Mouse (Mus musculus): ENCODE measurements at regions not wholly inside any gene's neighbourhood (a gene's known extent, or its start where the extent isn't known, plus 50 kb on each side); places are given as distances from the start of the nearest gene placed in this dataset.

- WGBS, result 85% methylated on average over 5 of the region's 5 CpGs
- Histone ChIP-seq H3K9me3 (ENCODE audit: control insufficient read depth, low read length) (no peaks in the 10 kb centered on the region), H3K27me3 (ENCODE audit: control insufficient read depth, insufficient read depth, low read length) (no peaks in the 10 kb centered on the region), H3K4me1 (ENCODE audit: control insufficient read depth, insufficient read depth, low read length) (no peaks in the 10 kb centered on the region), H3K9ac (replicated peaks; ENCODE audit: low read depth, low read length) (no peak overlapping the region), H3K27ac (ENCODE audit: low read depth, low read length) (no peak overlapping the region), H3K4me3 (ENCODE audit: low read depth, low read length) (no peak overlapping the region), H3K36me3 (ENCODE audit: control insufficient read depth, insufficient read depth, low read length) (no peaks in the 10 kb centered on the region), H3K4me2 (ENCODE audit: low read depth, low read length) (no peak overlapping the region)
- ATAC-seq (ENCODE audit: low read depth), result no peak
Measured at GRCm38 (mm10) chr11:45622701-45623100, 229.2 kb upstream of the Clint1 start.

- 78% methylated on average over 7 of the region's 7 CpGs for WGBS
- no peaks in the 10 kb centered on the region for H3K4me1 ChIP-seq (ENCODE audit: control insufficient read depth, insufficient read depth, low read length)
- no peak overlapping the region for H3K27ac ChIP-seq (ENCODE audit: low read depth, low read length)
- no peaks in the 10 kb centered on the region for H3K9me3 ChIP-seq (ENCODE audit: control insufficient read depth, low read length)
- H3K36me3 ChIP-seq (ENCODE audit: control insufficient read depth, insufficient read depth, low read length), result no peaks in the 10 kb centered on the region
- H3K4me2 ChIP-seq (ENCODE audit: low read depth, low read length), result no peak overlapping the region
- H3K27me3 ChIP-seq (ENCODE audit: control insufficient read depth, insufficient read depth, low read length), result no peaks in the 10 kb centered on the region
- H3K9ac ChIP-seq (replicated peaks; ENCODE audit: low read depth, low read length), result no peak overlapping the region
- no peak overlapping the region for H3K4me3 ChIP-seq (ENCODE audit: low read depth, low read length)
- ATAC-seq (ENCODE audit: low read depth), result no peak
Measured at GRCm38 (mm10) chr11:45624233-45624632, 227.6 kb upstream of the Clint1 start.

- Histone ChIP-seq H3K4me2 (ENCODE audit: low read depth, low read length) (no peak overlapping the region), H3K4me1 (ENCODE audit: control insufficient read depth, insufficient read depth, low read length) (no peaks in the 10 kb centered on the region), H3K9me3 (ENCODE audit: control insufficient read depth, low read length) (no peaks in the 10 kb centered on the region), H3K27me3 (ENCODE audit: control insufficient read depth, insufficient read depth, low read length) (no peaks in the 10 kb centered on the region), H3K9ac (replicated peaks; ENCODE audit: low read depth, low read length) (no peak overlapping the region), H3K36me3 (ENCODE audit: control insufficient read depth, insufficient read depth, low read length) (no peaks in the 10 kb centered on the region), H3K4me3 (ENCODE audit: low read depth, low read length) (no peak overlapping the region), H3K27ac (ENCODE audit: low read depth, low read length) (no peak overlapping the region)
- no peak for ATAC-seq (ENCODE audit: low read depth)
- WGBS, result 16% methylated on average over 1 of the region's 1 CpGs
Measured at GRCm38 (mm10) chr11:45629250-45629649, 222.6 kb upstream of the Clint1 start.

- ATAC-seq (ENCODE audit: low read depth), result no peak
- Histone ChIP-seq H3K36me3 (ENCODE audit: control insufficient read depth, insufficient read depth, low read length) (no peaks in the 10 kb centered on the region), H3K4me2 (ENCODE audit: low read depth, low read length) (no peak overlapping the region)
Measured at GRCm38 (mm10) chr11:45634535-45635235, 217.2 kb upstream of the Clint1 start.

GRCm38 (mm10) chr11:45635896-45636295 is 216.0 kb upstream of the Clint1 start:
- Histone ChIP-seq H3K9ac (replicated peaks; ENCODE audit: low read depth, low read length) (no peak overlapping the region), H3K36me3 (ENCODE audit: control insufficient read depth, insufficient read depth, low read length) (no peaks in the 10 kb centered on the region), H3K27ac (ENCODE audit: low read depth, low read length) (no peak overlapping the region), H3K4me1 (ENCODE audit: control insufficient read depth, insufficient read depth, low read length) (no peaks in the 10 kb centered on the region), H3K9me3 (ENCODE audit: control insufficient read depth, low read length) (no peaks in the 10 kb centered on the region), H3K4me3 (ENCODE audit: low read depth, low read length) (no peak overlapping the region), H3K4me2 (ENCODE audit: low read depth, low read length) (no peak overlapping the region), H3K27me3 (ENCODE audit: control insufficient read depth, insufficient read depth, low read length) (no peaks in the 10 kb centered on the region)
- ATAC-seq (ENCODE audit: low read depth), result no peak
- WGBS, result 87% methylated on average over 4 of the region's 4 CpGs

More at GRCm38 (mm10) chr11:45634535-45635235, 217.2 kb upstream of the Clint1 start:
- Histone ChIP-seq H3K27me3 (ENCODE audit: control insufficient read depth, insufficient read depth, low read length) (no peaks in the 10 kb centered on the region), H3K9ac (replicated peaks; ENCODE audit: low read depth, low read length) (no peak overlapping the region), H3K4me3 (ENCODE audit: low read depth, low read length) (no peak overlapping the region), H3K9me3 (ENCODE audit: control insufficient read depth, low read length) (no peaks in the 10 kb centered on the region), H3K4me1 (ENCODE audit: control insufficient read depth, insufficient read depth, low read length) (no peaks in the 10 kb centered on the region), H3K27ac (ENCODE audit: low read depth, low read length) (no peak overlapping the region)
- WGBS, result 84% methylated on average over 10 of the region's 10 CpGs

GRCm38 (mm10) chr11:45639236-45639635 is 212.6 kb upstream of the Clint1 start:
- no peaks in the 10 kb centered on the region for H3K27me3 ChIP-seq (ENCODE audit: control insufficient read depth, insufficient read depth, low read length)
- 78% methylated on average over 6 of the region's 6 CpGs for WGBS

GRCm38 (mm10) chr11:45642142-45642756 is 209.6 kb upstream of the Clint1 start:
- H3K27ac ChIP-seq (ENCODE audit: low read depth, low read length), result peak overlapping the region; percentile 45; the same call in 1 of the 2 replicates
- WGBS, result 76% methylated on average over 9 of the region's 9 CpGs

More at GRCm38 (mm10) chr11:45639236-45639635, 212.6 kb upstream of the Clint1 start:
- H3K36me3 ChIP-seq (ENCODE audit: control insufficient read depth, insufficient read depth, low read length), result no peaks in the 10 kb centered on the region
- no peaks in the 10 kb centered on the region for H3K4me1 ChIP-seq (ENCODE audit: control insufficient read depth, insufficient read depth, low read length)
- no peaks in the 10 kb centered on the region for H3K9me3 ChIP-seq (ENCODE audit: control insufficient read depth, low read length)
- H3K4me2 ChIP-seq (ENCODE audit: low read depth, low read length), result no peak overlapping the region
- ATAC-seq (ENCODE audit: low read depth), result no peak
- H3K4me3 ChIP-seq (ENCODE audit: low read depth, low read length), result no peak overlapping the region
- H3K27ac ChIP-seq (ENCODE audit: low read depth, low read length), result no peak overlapping the region
- no peak overlapping the region for H3K9ac ChIP-seq (replicated peaks; ENCODE audit: low read depth, low read length)

GRCm38 (mm10) chr11:45643629-45644325 is 208.1 kb upstream of the Clint1 start:
- no peak overlapping the region for H3K9ac ChIP-seq (replicated peaks; ENCODE audit: low read depth, low read length)
- peak; percentile 75 for ATAC-seq (ENCODE audit: low read depth)
- no peak overlapping the region for H3K4me2 ChIP-seq (ENCODE audit: low read depth, low read length)
- no peak overlapping the region for H3K27ac ChIP-seq (ENCODE audit: low read depth, low read length)
- no peaks in the 10 kb centered on the region for H3K9me3 ChIP-seq (ENCODE audit: control insufficient read depth, low read length)
- H3K27me3 ChIP-seq (ENCODE audit: control insufficient read depth, insufficient read depth, low read length), result no peaks in the 10 kb centered on the region
- WGBS, result 39% methylated on average over 12 of the region's 12 CpGs
- no peaks in the 10 kb centered on the region for H3K4me1 ChIP-seq (ENCODE audit: control insufficient read depth, insufficient read depth, low read length)
- no peak overlapping the region for H3K4me3 ChIP-seq (ENCODE audit: low read depth, low read length)
- H3K36me3 ChIP-seq (ENCODE audit: control insufficient read depth, insufficient read depth, low read length), result no peaks in the 10 kb centered on the region

More at GRCm38 (mm10) chr11:45642142-45642756, 209.6 kb upstream of the Clint1 start:
- Histone ChIP-seq H3K36me3 (ENCODE audit: control insufficient read depth, insufficient read depth, low read length) (no peaks in the 10 kb centered on the region), H3K9me3 (ENCODE audit: control insufficient read depth, low read length) (no peaks in the 10 kb centered on the region), H3K9ac (replicated peaks; ENCODE audit: low read depth, low read length) (no peak overlapping the region), H3K4me2 (ENCODE audit: low read depth, low read length) (no peak overlapping the region), H3K4me3 (ENCODE audit: low read depth, low read length) (no peak overlapping the region), H3K4me1 (ENCODE audit: control insufficient read depth, insufficient read depth, low read length) (no peaks in the 10 kb centered on the region), H3K27me3 (ENCODE audit: control insufficient read depth, insufficient read depth, low read length) (no peaks in the 10 kb centered on the region)
- no peak for ATAC-seq (ENCODE audit: low read depth)

GRCm38 (mm10) chr11:45645815-45646214 is 206.0 kb upstream of the Clint1 start:
- Histone ChIP-seq H3K36me3 (ENCODE audit: control insufficient read depth, insufficient read depth, low read length) (no peaks in the 10 kb centered on the region), H3K4me3 (ENCODE audit: low read depth, low read length) (no peak overlapping the region), H3K4me2 (ENCODE audit: low read depth, low read length) (no peak overlapping the region), H3K27ac (ENCODE audit: low read depth, low read length) (no peak overlapping the region), H3K9ac (replicated peaks; ENCODE audit: low read depth, low read length) (no peak overlapping the region), H3K4me1 (ENCODE audit: control insufficient read depth, insufficient read depth, low read length) (no peaks in the 10 kb centered on the region), H3K9me3 (ENCODE audit: control insufficient read depth, low read length) (no peaks in the 10 kb centered on the region), H3K27me3 (ENCODE audit: control insufficient read depth, insufficient read depth, low read length) (no peaks in the 10 kb centered on the region)
- WGBS, result 63% methylated on average over 3 of the region's 3 CpGs
- ATAC-seq (ENCODE audit: low read depth), result no peak
